Mouse (Mus musculus) heart, embryonic 11.5 days (tissue): Measurements from ENCODE around the gene Ndufab1. TPM values are rescaled to one million over a fixed set of nuclear protein-coding genes. Genes with fewer than 3 reads are reported as not detected.

Source experiments
- ATAC-seq: fragments of 200-750 bp; cut with Nextera tagmentation; replicated peaks from 2 replicates; pipeline ENCODE4 v1.8.0; 2017; ENCODE audit warnings: moderate library complexity; ENCODE audit not compliant: insufficient number of reproducible peaks, low FRiP score, low TSS enrichment
- H3K27ac ChIP-seq: fragments of 300-500 bp; sonication (generic); 2 replicates; pipeline ENCODE4 v1.5.1; 2014; ENCODE audit warnings: mild to moderate bottlenecking, low read depth, low read length
- H3K27me3 ChIP-seq: fragments of 300-500 bp; sonication (generic); 2 replicates; pipeline ENCODE4 v1.6.1; 2014; ENCODE audit warnings: mild to moderate bottlenecking, low read length, mixed read lengths; ENCODE audit not compliant: control insufficient read depth, insufficient read depth
- H3K36me3 ChIP-seq: fragments of 300-500 bp; sonication (generic); 2 replicates; pipeline ENCODE4 v1.6.1; 2014; ENCODE audit warnings: mild to moderate bottlenecking, low read length, moderate library complexity, mixed read lengths; ENCODE audit not compliant: control insufficient read depth, insufficient read depth
- H3K4me1 ChIP-seq: fragments of 300-500 bp; sonication (generic); 2 replicates; pipeline ENCODE4 v1.6.1; 2014; ENCODE audit warnings: low read length; ENCODE audit not compliant: control insufficient read depth, insufficient read depth
- H3K4me2 ChIP-seq: fragments of 300-500 bp; sonication (generic); 2 replicates; pipeline ENCODE4 v1.6.1; 2014; ENCODE audit warnings: mild to moderate bottlenecking, moderate library complexity
- H3K4me3 ChIP-seq: fragments of 300-500 bp; sonication (generic); 2 replicates; pipeline ENCODE4 v1.5.1; 2014; ENCODE audit warnings: low read depth, low read length
- H3K9ac ChIP-seq: fragments of 300-500 bp; sonication (generic); 2 replicates; pipeline ENCODE4 v1.6.1; 2014; ENCODE audit warnings: mild to moderate bottlenecking, low read depth, low read length, moderate library complexity
- H3K9me3 ChIP-seq: fragments of 300-500 bp; sonication (generic); replicated peaks from 2 replicates; pipeline ENCODE4 v1.6.1; 2016; ENCODE audit warnings: low read length; ENCODE audit not compliant: control insufficient read depth
- WGBS: fragments of 180-500 bp; shearing (Covaris S2); extraction: QIAGEN DNeasy Blood & Tissue Kit; methylation state at CpG from one replicate; pipeline ENCODE4 v1.1.7; 2014; ENCODE audit not compliant: insufficient replicate concordance; 5-methylcytosine and 5-hydroxymethylcytosine counted together
- polyA plus RNA-seq: library from polyadenylated mRNA; unstranded; fragments of >200 nt; fragmentation: Nextera tagmentation; extraction: Ambion mirVana; gene quantifications from 2 replicates; pipeline ENCODE4 v1.2.1, GENCODE M21; 2014

The Ndufab1 gene
- polyA plus RNA-seq, 1 experiment from 2014 or later, result 1,202 TPM

DNA sequence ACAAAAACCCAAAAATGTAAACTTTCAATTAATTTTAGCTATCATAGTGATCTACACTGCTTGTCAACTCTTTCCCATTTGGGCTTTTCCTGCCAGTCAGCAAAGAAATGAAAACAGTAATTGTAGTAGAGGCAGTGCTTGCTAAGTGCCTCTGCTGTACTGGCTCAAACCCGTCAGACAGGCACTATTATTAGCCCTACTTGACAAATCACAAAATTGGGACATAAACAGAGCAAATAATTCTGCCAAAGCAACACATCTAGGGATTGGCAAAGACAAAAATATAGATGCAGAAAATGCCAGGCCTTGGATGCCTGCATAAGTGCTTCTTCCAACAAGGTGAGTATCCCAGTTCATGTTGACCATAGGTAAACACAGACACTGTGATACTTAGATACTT is 36.0 kb downstream of the Ndufab1 start:
- 50% methylated on average over 1 of the region's 1 CpGs for WGBS
- Histone ChIP-seq H3K4me1 (peaks cover 13% of the 10 kb centered on the region), H3K4me2 (peak overlapping the region; percentile 74)

DNA sequence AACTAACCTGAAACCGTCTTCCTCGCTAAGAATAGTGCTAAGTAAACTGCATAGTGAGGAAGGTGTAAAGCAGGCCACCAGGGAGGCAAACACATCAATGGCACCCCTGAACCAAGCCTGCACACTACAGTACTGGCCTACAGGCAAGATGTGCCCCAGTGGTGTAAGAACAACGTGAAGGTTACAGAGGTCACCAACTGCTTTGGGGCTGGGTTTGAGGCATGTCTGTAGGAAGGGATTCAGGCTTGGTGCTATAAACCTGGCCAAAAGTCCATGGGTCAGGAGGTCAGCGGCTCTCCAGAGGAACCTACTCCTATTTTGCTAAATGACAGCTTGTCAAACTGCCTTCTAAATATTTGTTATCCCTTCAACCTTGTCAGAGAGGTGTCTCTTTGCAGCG is 45.1 kb downstream of the Ndufab1 start:
- ATAC-seq, result no peak
- WGBS, result 83% methylated on average over 5 of the region's 5 CpGs
- H3K27ac ChIP-seq, result no peak overlapping the region

More for the DNA sequence above, 36.0 kb downstream of the Ndufab1 start:
- Histone ChIP-seq H3K36me3 (peaks cover 6% of the 10 kb centered on the region), H3K9ac (0 out of 2 replicates have a peak overlapping the region, but pooled peaks have one; percentile 31), H3K27me3 (no peaks in the 10 kb centered on the region), H3K9me3 (no peaks in the 10 kb centered on the region), H3K4me3 (peak overlapping the region; percentile 6), H3K27ac (peak overlapping the region; percentile 37)
- no peak for ATAC-seq

DNA sequence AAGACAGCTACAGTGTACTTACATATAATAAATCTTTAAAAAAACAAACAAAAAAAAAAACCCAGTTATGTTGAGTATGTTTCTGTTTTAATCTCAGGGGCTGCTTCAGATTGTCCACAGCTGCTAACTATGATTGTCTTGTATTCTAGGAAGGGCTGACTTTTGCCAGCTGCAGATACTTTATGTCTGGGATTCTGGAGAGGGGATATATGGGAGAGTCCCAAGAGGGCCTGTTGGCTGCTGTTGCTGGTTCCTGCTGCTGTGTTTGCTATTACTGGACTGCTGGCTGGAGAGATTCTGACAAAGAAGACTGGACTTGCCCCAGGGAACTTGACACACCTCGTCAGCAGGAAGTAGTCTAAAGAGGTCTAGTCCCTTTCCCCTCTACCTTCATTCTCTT is 50.9 kb downstream of the Ndufab1 start:
- Histone ChIP-seq H3K27ac (no peak overlapping the region), H3K27me3 (no peaks in the 10 kb centered on the region), H3K9me3 (no peaks in the 10 kb centered on the region), H3K4me1 (peaks cover 32% of the 10 kb centered on the region), H3K4me2 (no peak overlapping the region), H3K4me3 (no peak overlapping the region), H3K9ac (no peak overlapping the region), H3K36me3 (peaks cover 13% of the 10 kb centered on the region; the same call in 1 of the 2 replicates)
- no peak for ATAC-seq
- 70% methylated on average over 1 of the region's 1 CpGs for WGBS

More for the DNA sequence above, 45.1 kb downstream of the Ndufab1 start:
- H3K36me3 ChIP-seq, result peaks cover 10% of the 10 kb centered on the region
- H3K27me3 ChIP-seq, result no peaks in the 10 kb centered on the region
- H3K9ac ChIP-seq, result no peak overlapping the region
- H3K9me3 ChIP-seq, result no peaks in the 10 kb centered on the region
- no peaks in the 10 kb centered on the region for H3K4me1 ChIP-seq
- no peak overlapping the region for H3K4me2 ChIP-seq
- H3K4me3 ChIP-seq, result no peak overlapping the region

DNA sequence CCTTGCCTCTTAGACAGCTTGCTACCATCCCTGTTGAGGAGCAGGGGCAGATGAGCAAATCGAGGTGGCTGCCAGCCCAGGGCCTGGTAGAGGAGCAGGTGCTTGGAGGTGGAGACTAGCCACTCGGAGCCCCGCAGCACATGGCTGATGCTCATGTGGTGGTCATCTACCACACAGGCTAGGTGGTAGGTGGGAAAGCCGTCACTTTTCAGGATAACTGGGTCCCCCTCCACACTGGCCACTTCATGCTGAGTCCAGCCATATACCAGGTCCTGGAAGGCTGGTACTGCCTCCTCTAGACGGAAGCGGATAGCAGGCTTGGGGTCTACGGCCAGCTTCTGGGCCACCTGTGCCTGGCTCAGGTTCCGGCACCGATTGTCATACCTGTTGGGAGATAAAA is 53.5 kb downstream of the Ndufab1 start:
- WGBS, result 90% methylated on average over 9 of the region's 9 CpGs
- no peaks in the 10 kb centered on the region for H3K27me3 ChIP-seq
- no peak overlapping the region for H3K9ac ChIP-seq
- H3K36me3 ChIP-seq, result 0 out of 2 replicates have a peak, but pooled peaks cover 6% of the 10 kb centered on the region
- H3K4me1 ChIP-seq, result peaks cover 37% of the 10 kb centered on the region
- ATAC-seq, result no peak
- no peak overlapping the region for H3K4me3 ChIP-seq
- H3K9me3 ChIP-seq, result no peaks in the 10 kb centered on the region
- H3K27ac ChIP-seq, result peak overlapping the region; percentile 50; the same call in 1 of the 2 replicates
- H3K4me2 ChIP-seq, result no peak overlapping the region

DNA sequence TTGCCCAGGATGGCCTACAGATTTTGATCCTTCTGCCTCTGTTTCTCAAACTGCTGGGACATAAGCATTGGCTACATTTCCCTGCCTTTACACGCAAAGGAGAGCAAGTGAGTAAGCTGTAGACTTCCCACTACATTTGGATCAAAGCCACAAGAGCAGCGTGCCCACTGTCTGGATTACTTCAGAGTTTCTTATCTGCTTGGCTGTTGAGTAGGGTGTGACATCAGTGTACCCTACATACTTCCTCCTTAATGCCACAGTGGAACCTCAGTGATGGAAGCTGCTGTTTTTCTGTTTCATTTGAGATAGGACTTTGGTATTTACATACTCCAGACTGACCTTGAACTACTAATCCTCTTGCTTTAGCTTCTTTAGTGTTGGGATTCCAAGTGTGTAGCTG is 54.9 kb downstream of the Ndufab1 start:
- no peaks in the 10 kb centered on the region for H3K9me3 ChIP-seq
- peak overlapping the region; percentile 17; the same call in 1 of the 2 replicates for H3K4me3 ChIP-seq
- peak; percentile 33 for ATAC-seq
- 0 out of 2 replicates have a peak, but pooled peaks cover 6% of the 10 kb centered on the region for H3K36me3 ChIP-seq
- H3K4me1 ChIP-seq, result peaks cover 37% of the 10 kb centered on the region
- WGBS, result 24% methylated on average over 2 of the region's 2 CpGs
- no peaks in the 10 kb centered on the region for H3K27me3 ChIP-seq
- peak overlapping the region; percentile 95 for H3K27ac ChIP-seq
- H3K4me2 ChIP-seq, result no peak overlapping the region; the same call in 1 of the 2 replicates
- H3K9ac ChIP-seq, result peak overlapping the region; percentile 36; the same call in 1 of the 2 replicates

DNA sequence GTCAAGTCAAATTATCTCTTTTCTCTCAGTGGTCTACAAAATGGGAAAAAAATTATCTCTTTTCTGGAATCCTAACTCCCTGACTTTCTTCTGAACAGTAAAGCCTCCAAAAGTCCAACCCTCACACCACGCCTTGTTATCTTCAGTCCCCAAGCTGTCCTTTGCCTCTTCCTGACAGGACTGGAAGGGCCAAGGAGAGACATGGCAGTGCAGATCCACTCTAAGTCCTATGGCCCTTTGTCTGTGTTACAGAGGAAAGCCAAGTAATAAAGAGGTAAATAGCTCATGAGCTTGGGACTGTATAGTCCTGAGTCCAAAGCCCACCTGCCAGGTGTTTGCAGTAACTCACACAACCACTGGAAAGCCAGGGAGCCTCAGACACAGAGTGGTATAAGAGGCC is 56.0 kb downstream of the Ndufab1 start:
- H3K4me3 ChIP-seq, result peak overlapping the region; percentile 17; the same call in 1 of the 2 replicates
- no peak for ATAC-seq

DNA sequence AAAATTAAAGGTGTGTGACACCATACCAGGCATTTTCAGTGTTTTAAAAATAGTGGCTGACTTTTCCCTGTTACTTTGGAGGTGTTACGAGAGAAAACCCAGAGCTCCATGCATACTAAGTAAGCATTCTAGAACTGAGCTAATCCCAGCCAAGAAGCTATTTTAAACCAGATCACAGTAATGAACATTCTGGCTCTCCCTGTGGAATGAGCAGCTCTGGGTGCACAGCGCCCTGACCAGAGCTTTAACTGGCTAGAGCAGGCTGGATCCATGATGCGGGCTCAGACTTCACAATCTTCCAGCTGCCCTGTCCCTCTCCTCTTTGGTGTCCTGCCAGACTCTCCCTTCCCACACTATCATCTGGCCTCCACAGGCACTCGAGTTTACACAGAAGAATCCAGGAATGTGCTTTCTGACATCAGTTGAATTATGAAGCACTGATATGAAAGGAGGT is 56.5 kb downstream of the Ndufab1 start:
- H3K4me1 ChIP-seq, result peaks cover 37% of the 10 kb centered on the region
- no peaks in the 10 kb centered on the region for H3K9me3 ChIP-seq
- H3K27me3 ChIP-seq, result no peaks in the 10 kb centered on the region
- H3K27ac ChIP-seq, result peak overlapping the region; percentile 95
- WGBS, result 47% methylated on average over 4 of the region's 4 CpGs
- H3K9ac ChIP-seq, result peak overlapping the region; percentile 54
- peak overlapping the region; percentile 52 for H3K4me2 ChIP-seq
- H3K4me3 ChIP-seq, result no peak overlapping the region
- H3K36me3 ChIP-seq, result no peaks in the 10 kb centered on the region
- ATAC-seq, result peak; percentile 56

More for the DNA sequence above, 56.0 kb downstream of the Ndufab1 start:
- H3K27me3 ChIP-seq, result no peaks in the 10 kb centered on the region
- H3K4me1 ChIP-seq, result peaks cover 37% of the 10 kb centered on the region
- no peaks in the 10 kb centered on the region for H3K36me3 ChIP-seq
- no peaks in the 10 kb centered on the region for H3K9me3 ChIP-seq
- peak overlapping the region; percentile 54 for H3K9ac ChIP-seq
- peak overlapping the region; percentile 52 for H3K4me2 ChIP-seq
- 26% methylated on average over 1 of the region's 1 CpGs for WGBS
- peak overlapping the region; percentile 95 for H3K27ac ChIP-seq

DNA sequence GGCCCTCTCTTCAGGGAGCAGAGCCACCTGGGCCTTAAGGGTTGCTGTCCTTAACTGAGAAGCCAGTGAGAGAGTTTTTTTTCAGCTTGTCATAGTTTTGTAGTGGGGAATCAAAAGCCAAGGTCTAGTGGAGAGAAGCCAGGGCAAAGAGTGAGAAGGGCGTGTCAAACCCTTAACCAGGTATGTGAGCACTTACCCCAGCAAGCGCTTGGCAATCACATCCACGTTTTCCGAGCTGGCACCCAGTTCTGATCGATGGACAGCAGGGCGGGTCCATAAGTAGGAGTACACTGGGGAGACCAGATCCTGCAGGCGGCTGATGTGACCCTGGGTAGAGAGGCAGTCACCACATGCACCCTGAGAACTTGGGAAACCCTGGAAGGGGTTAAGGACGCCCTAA is 57.6 kb downstream of the Ndufab1 start:
- Histone ChIP-seq H3K27ac (peak overlapping the region; percentile 95), H3K9me3 (no peaks in the 10 kb centered on the region), H3K4me3 (no peak overlapping the region), H3K36me3 (peaks cover 4% of the 10 kb centered on the region; the same call in 1 of the 2 replicates), H3K27me3 (no peaks in the 10 kb centered on the region), H3K4me1 (peaks cover 36% of the 10 kb centered on the region), H3K4me2 (peak overlapping the region; percentile 12), H3K9ac (no peak overlapping the region)
- 87% methylated on average over 8 of the region's 8 CpGs for WGBS
- no peak for ATAC-seq
